Mouse (Mus musculus) retina, embryonic 14.5 days (tissue): ENCODE data around the gene BC025920.

Experiments
- DNase-seq: peaks from one replicate; pipeline ENCODE4 v3.0.0-alpha.2; 2015; ENCODE audit warnings: low spot score

BC025920 gene

DNA sequence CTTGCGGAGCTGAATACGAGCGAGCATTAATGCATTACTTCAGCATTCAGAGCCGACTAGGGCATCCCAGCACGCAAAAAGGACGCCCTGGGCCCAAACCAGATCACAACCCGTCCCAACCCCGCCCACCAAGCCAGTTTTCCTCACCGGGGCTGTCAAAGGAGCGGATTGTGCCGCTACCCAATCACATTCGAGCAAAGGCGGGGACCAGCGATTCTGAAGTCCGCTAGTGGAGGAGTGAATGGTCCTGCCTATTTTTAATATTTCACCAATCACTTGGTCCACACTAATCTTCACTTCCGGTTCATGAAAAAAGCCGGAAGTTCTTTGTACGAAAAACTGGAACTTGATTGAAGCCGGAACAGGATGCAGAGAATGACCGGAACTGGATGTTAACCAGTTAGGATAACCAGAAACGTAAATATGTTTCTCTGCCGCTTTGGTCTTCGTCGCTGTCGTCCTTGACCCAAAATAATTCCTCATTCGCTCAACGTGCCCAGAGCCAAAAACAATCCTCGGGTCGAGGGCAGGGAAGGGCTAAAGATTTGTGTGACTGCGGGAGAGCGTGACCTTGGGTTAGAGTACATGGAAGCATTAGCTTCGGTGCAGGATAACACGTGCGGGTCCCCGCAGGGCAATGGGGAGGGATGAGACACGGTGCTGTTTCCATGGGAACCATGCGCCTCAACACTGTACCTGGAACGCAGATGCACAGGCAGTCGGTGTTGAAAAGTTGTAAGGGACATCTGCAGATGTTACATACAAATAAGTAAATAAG, at the start of gene BC025920:
BC025920 (plus strand) TSS at position 297 of the 778 bp plus-strand sequence.
- DNase-seq, result peak; percentile 97

DNA sequence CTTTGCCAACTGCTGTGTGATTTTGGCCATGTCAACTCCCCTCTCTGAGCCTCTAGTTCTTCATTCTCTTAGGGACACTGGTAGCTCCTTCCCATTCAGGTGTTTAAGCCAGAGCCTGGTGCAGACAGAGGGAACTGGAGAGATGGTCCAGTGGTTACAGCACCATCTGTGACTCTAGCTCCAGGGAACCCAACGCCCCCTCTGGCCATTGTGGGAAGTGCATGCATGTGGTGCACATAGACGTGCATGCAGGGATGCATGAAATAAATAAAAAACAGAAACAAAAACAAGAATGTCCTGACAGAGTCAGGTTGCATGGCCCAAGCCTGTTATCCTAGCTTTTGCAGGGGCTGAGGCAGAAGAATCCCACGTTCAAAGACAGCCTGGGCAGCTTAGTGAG, 49.8 kb upstream of the BC025920 start:
- DNase-seq, result no peak

DNA sequence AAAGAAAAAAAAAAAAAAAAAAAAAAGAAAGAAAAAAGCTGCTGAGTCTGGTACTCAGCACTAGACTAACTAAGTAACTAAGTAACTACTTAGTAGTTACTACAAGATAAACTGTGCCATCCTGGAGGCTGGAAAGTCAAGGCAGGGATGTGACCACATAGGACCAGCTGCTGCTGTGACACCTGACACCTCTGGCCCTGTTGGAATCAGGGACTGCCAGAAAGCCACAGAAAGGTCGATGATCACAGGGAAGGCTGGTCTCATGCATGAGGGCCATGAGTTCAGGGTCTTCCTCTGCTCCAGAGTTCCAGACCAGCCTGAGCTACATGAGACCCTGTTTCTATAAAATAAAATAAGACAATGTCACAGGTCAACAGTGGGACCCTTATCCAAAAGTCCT, 48.6 kb upstream of the BC025920 start:
- no peak for DNase-seq

DNA sequence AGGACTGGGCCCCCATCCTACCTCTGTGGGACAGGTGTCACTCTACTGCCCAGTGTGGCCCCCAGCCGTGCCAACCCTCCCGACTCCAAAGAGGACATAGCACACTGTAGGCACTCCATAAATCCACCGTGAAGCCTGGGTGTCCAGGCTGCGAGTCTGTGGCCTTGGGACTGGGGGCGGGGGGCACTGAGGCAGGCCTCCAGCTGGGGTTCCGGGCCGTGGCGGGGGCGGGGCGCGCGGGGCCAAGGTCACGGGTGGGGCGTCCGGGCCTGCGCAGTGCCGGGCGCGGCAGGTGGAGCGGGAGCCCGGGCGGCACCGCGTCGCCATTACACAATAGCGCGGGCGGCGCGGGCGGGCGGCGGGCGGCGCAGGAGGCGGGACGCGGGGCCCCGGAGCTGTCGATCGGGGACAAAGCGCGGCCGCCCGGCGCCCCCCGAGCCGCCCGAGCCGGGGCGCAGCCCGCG, 46.9 kb upstream of the BC025920 start, which contains the start of gene Aes:
Aes (plus strand) TSS at position 326 of the 464 bp plus-strand sequence.
- DNase-seq, result peak; percentile 58

DNA sequence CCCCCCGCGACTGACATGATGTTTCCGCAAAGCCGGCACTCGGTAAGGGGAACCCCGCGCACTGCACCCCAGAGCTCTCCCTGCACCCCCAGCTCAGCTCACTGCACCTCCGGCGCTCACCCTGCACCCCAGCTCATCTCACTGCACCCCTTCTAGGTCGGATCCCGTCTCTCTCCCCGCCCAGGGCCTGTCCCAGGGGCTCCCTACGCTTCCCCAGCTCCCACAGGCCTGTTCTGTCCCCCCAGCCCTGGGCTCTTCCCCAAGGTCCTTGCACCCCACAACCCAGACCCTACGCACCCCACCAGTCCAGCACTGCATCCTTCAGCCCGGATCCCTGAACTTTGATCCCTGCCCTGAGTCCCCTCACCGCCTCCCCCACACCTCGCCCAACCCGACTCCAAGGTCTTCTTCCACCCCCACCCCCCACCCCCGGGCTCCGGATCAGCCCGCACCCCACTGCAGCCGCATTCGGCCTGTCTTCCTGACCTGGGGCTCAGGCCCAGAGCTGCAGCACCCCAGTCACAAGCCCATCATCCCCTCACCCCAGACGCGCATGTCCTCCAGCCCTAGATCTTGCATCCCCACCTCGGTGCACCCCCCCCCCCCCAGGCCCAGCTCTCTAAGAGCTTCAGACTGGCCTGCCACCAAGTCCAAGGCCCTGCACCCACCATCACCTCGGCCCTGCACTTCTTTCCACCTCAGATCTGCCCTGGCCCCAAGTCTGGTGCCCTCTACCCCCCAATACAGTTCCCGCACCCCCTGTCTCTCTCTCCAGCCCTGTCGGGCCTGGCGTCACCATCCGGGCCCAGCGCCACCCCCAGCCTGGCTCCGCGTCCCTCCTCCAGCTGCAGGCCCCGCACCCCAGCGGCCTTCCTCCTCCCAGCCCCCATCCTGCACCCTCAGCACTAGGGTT, 46.2 kb upstream of the BC025920 start:
- peak; percentile 44 for DNase-seq

DNA sequence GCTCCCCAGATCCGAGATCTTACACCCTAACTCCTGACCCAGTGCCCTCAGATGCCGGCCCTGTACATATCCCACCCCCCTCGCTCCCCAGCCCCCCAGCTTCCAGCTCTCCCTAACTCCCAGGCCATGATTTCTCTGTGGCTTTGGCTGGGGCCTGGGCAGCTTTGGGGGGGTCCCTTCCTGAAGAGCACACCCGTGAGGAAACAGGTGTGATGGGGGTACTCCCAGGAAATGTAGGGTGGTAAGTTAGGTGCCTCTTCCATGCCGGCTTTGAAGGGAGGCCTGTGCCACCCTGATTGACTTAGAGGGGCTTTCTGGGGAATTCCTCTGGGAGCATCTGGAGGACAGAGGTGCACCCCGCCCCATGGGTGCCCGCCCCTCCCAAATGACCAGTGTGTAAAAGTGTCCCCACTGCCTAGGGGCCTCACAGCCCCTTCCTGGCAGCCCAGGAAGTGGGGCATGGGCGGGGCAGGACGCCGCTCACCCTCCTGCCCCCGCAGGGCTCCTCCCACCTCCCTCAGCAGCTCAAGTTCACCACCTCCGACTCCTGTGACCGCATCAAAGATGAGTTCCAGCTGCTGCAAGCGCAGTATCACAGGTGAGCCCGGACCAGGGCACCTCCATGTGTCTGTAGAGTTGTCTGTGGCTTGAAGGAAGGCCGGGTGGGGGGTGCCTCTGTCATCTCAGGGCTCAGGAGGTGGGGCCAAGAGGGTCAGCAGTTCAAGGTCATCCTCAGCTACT, 45.2 kb upstream of the BC025920 start:
- DNase-seq, result peak; percentile 29

- no peak for DNase-seq
These were observed 43.7 kb upstream of the BC025920 start for GRCm38 (mm10) chr10:81562411-81562810.

GRCm38 (mm10) chr10:81563481-81563880, 42.6 kb upstream of the BC025920 start:
- DNase-seq, result no peak

DNA sequence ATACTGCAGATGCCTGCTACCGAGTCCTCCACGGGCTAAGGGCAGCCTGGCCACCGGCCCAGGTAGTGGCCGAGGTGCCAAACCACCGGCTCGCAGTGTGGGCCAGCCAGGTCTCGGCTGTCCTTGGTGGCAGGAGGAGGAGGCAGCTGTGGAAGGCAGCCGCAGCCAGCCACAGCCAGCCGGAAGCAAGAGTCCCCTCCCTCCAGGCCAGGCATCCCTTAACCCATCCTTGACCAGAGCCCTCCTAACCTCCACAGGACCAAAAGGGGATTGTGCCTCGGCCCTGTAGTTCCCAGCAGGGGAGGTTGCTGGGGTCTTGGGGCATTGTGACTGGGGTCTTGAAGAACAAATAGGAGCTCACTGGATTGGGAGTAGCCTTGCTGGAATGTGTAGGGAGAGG, 41.9 kb upstream of the BC025920 start:
- peak; percentile 49 for DNase-seq

- DNase-seq, result peak; percentile 70
These were observed 41.3 kb upstream of the BC025920 start for GRCm38 (mm10) chr10:81564734-81565133.

GRCm38 (mm10) chr10:81565257-81566228, 40.5 kb upstream of the BC025920 start:
- DNase-seq, result no peak

- DNase-seq, result peak; percentile 62
These were observed 37.5 kb upstream of the BC025920 start for GRCm38 (mm10) chr10:81568381-81569191.

DNA sequence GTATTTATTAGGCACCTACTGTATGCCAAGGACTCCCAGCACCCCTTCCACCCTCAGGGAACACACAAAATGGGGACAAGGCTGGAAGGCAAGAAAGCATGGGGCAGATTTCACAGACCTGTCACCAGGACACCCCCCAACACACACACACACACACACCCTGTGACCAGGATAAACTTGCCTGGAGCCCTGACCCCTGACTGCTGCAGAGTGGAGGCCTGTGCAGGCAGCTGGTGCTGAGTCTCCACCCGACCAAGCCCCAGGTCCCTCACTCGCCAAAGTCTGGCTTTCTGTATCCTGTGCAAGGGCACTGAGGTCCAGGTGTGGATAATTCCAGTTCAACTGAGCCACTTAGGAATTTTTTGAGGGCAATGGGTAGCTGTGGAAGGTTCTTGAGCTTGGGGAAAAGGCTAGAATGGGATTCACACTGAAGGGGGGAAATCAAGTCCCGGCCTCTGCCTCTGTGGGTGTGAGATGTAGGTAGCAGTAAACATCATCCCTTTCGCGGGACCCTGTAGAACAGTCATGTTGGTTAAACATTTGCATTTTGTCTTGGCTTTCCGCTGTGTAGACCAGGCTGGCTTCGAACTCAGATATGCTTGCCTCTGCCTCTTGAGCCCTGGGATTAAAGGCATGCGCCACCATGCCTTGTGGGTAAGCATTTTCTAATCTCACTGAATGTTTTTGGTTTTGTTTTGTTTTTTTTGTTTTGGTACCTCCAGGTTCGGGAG, 36.4 kb upstream of the BC025920 start:
- peak; percentile 33 for DNase-seq

- peak; percentile 76 for DNase-seq
These were observed 35.8 kb upstream of the BC025920 start for GRCm38 (mm10) chr10:81570238-81570800.

DNA sequence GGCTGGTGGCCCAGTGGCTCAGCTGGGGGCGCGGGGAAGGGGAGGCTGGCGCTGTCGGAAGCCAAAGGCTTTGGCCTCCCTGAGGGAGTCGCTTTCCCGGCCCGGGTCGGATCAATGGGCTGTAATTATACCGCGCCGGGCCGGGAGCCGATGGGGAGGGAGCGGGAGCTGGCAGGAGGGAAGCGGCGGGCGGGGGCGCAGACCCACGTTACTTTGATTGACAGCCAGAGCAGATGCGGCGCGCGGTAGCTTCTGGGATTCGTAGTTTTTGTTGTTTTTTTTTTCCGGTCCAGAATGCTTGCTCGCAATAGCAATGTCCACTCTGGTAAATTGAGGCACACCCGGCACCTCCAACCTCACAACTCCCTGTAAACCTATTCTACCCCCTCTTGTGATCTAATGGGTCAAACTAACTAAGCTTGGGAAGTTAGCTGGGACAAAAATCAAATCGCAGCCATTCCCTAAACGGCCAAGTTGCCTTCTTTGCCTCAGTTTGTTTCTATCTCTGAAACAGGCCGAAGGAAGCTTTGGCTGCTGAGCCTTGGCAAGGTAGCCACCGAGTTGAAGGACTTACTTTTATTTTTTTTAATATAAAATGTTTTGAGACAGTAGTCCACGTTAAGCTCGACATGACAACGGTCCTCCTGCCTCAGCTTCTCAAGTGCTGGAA, 35.1 kb upstream of the BC025920 start:
- peak; percentile 99 for DNase-seq

DNA sequence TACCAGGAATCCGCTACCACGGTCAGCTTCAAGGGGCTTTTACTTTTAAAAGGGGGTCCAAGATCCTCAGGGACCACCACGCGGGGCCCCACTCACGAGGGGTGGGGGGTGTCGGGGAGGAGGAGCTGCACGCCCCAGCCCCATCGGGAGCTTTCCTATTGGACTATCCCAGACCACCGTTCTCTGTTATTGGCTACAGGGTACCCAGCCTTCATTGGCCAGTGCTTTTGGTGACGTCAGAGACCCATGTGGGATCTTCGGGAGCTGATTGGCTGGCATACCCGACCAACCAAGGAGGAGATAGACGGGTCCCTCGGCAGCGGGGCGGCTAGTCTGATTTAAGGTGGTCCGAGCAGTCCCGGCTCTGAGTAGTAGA, 34.6 kb upstream of the BC025920 start:
- DNase-seq, result peak; percentile 99

- DNase-seq, result no peak
These were observed 33.9 kb upstream of the BC025920 start for GRCm38 (mm10) chr10:81572133-81572671.

DNA sequence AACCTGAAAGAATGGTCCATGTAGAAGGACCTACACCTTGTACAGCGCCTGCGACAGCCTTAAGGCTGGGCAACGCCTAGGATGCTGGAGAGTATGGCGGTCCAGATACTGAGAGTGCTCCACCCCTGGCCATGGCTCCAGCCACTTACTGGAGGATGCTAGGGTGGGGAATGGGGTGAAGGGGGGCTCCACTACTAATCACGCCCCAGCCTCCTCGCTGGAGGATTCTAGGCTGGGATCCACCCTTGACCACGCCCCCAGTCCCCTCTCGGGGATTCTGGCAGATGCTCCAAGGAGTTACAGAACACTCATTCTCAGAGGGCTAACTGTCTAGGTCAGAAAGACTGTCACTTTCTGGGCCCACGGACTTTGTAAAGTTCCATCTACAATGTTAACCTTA, 33.1 kb upstream of the BC025920 start:
- DNase-seq, result no peak
